Mouse (Mus musculus) forebrain, embryonic 14.5 days (tissue): ENCODE results near the gene Clec4f. TPM values are rescaled to one million over a fixed set of nuclear protein-coding genes. Genes with fewer than 3 reads are reported as not detected.
"Not testable (repeated sequence)": the region's sequence is repeated elsewhere in the genome, so short reads cannot be mapped to it uniquely, and the experiment has no call there.

Source experiments
- ATAC-seq: fragments of 200-750 bp; cut with Nextera tagmentation; 2 replicates; pipeline ENCODE4 v1.8.0; 2017; ENCODE audit warnings: mild to moderate bottlenecking, moderate library complexity
- DNase-seq: peaks from one replicate; pipeline ENCODE4 v3.0.0-alpha.2; 2015; ENCODE audit warnings: low spot score
- H3K27ac ChIP-seq: fragments of 300-500 bp; sonication (generic); 2 replicates; pipeline ENCODE4 v1.5.1; 2014; ENCODE audit warnings: low read depth, mild to moderate bottlenecking, control low read depth, low read length, moderate library complexity
- H3K27me3 ChIP-seq: fragments of 300-500 bp; sonication (generic); replicated peaks from 2 replicates; pipeline ENCODE4 v1.6.1; 2014; ENCODE audit warnings: low read length, control low read depth, mixed read lengths; ENCODE audit not compliant: control insufficient read depth, insufficient read depth
- H3K36me3 ChIP-seq: fragments of 300-500 bp; sonication (generic); 2 replicates; pipeline ENCODE4 v1.6.1; 2014; ENCODE audit warnings: low read length, control low read depth; ENCODE audit not compliant: control insufficient read depth, insufficient read depth
- H3K4me1 ChIP-seq: fragments of 300-500 bp; sonication (generic); 2 replicates; pipeline ENCODE4 v1.6.1; 2014; ENCODE audit warnings: antibody characterized with exemption, low read length, control low read depth; ENCODE audit not compliant: control insufficient read depth, insufficient read depth
- H3K4me2 ChIP-seq: fragments of 300-500 bp; sonication (generic); 2 replicates; pipeline ENCODE4 v1.6.1; 2014; ENCODE audit warnings: mild to moderate bottlenecking, control low read depth, low read length
- H3K4me3 ChIP-seq: fragments of 300-500 bp; sonication (generic); 2 replicates; pipeline ENCODE4 v1.5.1; 2014; ENCODE audit warnings: low read depth, low read length, control low read depth
- H3K9ac ChIP-seq: fragments of 300-500 bp; sonication (generic); 2 replicates; pipeline ENCODE4 v1.6.1; 2014; ENCODE audit warnings: mild to moderate bottlenecking, low read length, control low read depth, moderate library complexity
- H3K9me3 ChIP-seq: fragments of 300-500 bp; sonication (generic); replicated peaks from 2 replicates; pipeline ENCODE4 v1.6.1; 2016; ENCODE audit warnings: low read length, control low read depth, mixed read lengths; ENCODE audit not compliant: control insufficient read depth
- WGBS: fragments of 180-500 bp; shearing (Covaris S2); extraction: QIAGEN DNeasy Blood & Tissue Kit; methylation state at CpG from one replicate; pipeline ENCODE4 v1.1.7; 2014; 5-methylcytosine and 5-hydroxymethylcytosine counted together
- polyA plus RNA-seq: library from polyadenylated mRNA; unstranded; fragments of >200 nt; fragmentation: Nextera tagmentation; extraction: Ambion mirVana; gene quantifications from 2 replicates; pipeline ENCODE4 v1.2.1, GENCODE M21; 2014

Clec4f gene
- polyA plus RNA-seq, 1 experiment from 2014 or later: not detected

- Histone ChIP-seq H3K4me3 (no peak overlapping the region), H3K9ac (no peak overlapping the region), H3K4me1 (no peaks in the 10 kb centered on the region), H3K27ac (no peak overlapping the region), H3K4me2 (no peak overlapping the region), H3K9me3 (no peaks in the 10 kb centered on the region), H3K27me3 (no peaks in the 10 kb centered on the region), H3K36me3 (no peaks in the 10 kb centered on the region)
- WGBS: 64% methylated on average over 2 of the region's 2 CpGs
- DNase-seq: peak; percentile 74
- ATAC-seq: peak; percentile 72; the same call in 1 of the 2 replicates
Observed at GRCm38 (mm10) chr6:83665009-83665408, 9.0 kb upstream of the Clec4f start.

DNA sequence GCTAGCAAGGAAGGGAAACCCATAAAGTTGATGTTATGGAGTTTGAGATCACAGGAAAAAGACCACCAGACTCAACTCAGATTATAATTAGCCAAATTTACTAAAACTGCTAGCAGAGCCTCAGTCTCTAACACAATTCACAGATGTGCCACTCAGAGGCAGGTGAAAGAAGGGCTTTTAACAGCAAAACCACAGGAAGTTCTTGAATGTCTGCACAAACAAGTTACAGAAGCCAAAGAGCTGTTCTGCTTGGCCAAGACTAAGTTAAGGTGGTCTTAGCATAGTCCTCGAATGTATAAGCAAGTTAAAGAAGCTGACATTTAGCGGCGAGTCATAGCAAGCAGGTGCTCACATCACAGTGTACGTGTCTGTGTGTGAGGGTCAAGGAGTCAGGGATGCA lies 4.8 kb upstream of the Clec4f start:
- H3K4me2 ChIP-seq: no peak overlapping the region
- H3K9me3 ChIP-seq: no peaks in the 10 kb centered on the region
- ATAC-seq (no peak), DNase-seq (no peak)
- H3K4me1 ChIP-seq: no peaks in the 10 kb centered on the region
- no peaks in the 10 kb centered on the region for H3K27me3 ChIP-seq
- no peak overlapping the region for H3K27ac ChIP-seq
- H3K9ac ChIP-seq: no peak overlapping the region
- 87% methylated on average over 4 of the region's 4 CpGs for WGBS
- H3K36me3 ChIP-seq: no peaks in the 10 kb centered on the region
- H3K4me3 ChIP-seq: no peak overlapping the region

GRCm38 (mm10) chr6:83646715-83647114 lies 9.3 kb downstream of the Clec4f start:
- no peaks in the 10 kb centered on the region for H3K4me1 ChIP-seq
- no peak overlapping the region for H3K9ac ChIP-seq
- no peak overlapping the region for H3K27ac ChIP-seq
- no peaks in the 10 kb centered on the region for H3K36me3 ChIP-seq
- no peaks in the 10 kb centered on the region for H3K9me3 ChIP-seq
- ATAC-seq (no peak), DNase-seq (no peak)
- no peak overlapping the region for H3K4me2 ChIP-seq
- no peaks in the 10 kb centered on the region for H3K27me3 ChIP-seq
- no peak overlapping the region for H3K4me3 ChIP-seq
- 91% methylated on average over 10 of the region's 10 CpGs for WGBS

GRCm38 (mm10) chr6:83635329-83635728 lies 20.7 kb downstream of the Clec4f start:
- no peak overlapping the region for H3K9ac ChIP-seq
- no peaks in the 10 kb centered on the region for H3K4me1 ChIP-seq
- no peak for DNase-seq
- H3K4me3 ChIP-seq: no peak overlapping the region
- no peak for ATAC-seq
- 86% methylated on average over 1 of the region's 1 CpGs for WGBS
- H3K27ac ChIP-seq: no peak overlapping the region
- H3K4me2 ChIP-seq: no peak overlapping the region
- H3K27me3 ChIP-seq: no peaks in the 10 kb centered on the region
- H3K36me3 ChIP-seq: no peaks in the 10 kb centered on the region
- no peaks in the 10 kb centered on the region for H3K9me3 ChIP-seq

GRCm38 (mm10) chr6:83634631-83635030 lies 21.4 kb downstream of the Clec4f start:
- H3K27me3 ChIP-seq, H3K36me3 ChIP-seq, H3K9ac ChIP-seq, H3K9me3 ChIP-seq, H3K4me3 ChIP-seq, H3K4me1 ChIP-seq, H3K27ac ChIP-seq, H3K4me2 ChIP-seq, DNase-seq, ATAC-seq: not testable (repeated sequence)
- 75% methylated on average over 4 of the region's 4 CpGs for WGBS

DNA sequence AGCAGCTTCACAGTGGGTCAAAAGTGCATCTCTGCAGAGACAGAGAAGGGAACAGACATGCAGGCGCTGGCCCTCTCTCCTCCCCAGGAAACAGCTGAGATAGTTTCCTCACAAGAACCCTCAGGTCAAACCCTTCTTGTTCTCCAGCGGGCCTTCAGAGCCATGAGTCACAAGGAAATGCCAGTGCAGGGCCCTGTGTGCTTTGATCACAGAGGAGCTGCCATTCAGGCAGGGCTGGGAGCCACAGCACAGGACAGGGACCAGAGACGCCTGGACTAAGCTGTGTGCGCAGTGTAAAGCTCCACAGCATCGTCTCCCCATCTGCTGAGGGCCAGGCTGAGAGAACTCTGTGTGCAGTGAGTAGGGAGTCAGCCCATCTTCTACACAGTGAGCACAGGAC lies 21.9 kb downstream of the Clec4f start:
- H3K4me1 ChIP-seq, H3K36me3 ChIP-seq, H3K27me3 ChIP-seq, H3K27ac ChIP-seq, DNase-seq, ATAC-seq, H3K9me3 ChIP-seq, H3K4me2 ChIP-seq, H3K4me3 ChIP-seq, H3K9ac ChIP-seq: not testable (repeated sequence)
- 73% methylated on average over 5 of the region's 5 CpGs for WGBS

DNA sequence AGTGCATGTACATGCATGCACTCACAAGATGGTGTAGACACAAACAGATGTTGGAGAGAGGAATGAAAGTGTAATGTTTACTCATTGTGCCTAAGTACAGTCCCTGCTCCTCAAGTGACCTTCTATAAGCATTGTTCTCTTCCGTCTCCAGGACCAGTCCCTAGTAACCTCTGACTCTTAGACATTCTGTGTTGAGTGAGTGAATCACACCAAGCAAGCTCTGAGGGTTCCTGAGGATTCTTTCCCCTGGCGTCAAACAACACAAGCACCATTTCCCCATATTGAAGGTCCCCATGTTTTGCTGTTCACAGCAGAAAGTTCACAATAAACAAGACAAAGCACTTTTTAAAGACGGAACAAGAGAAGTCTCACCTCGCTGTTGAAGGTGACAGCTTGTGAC lies 24.2 kb downstream of the Clec4f start:
- 78% methylated on average over 4 of the region's 4 CpGs for WGBS
- ATAC-seq (no peak), DNase-seq (no peak)
- Histone ChIP-seq H3K27me3 (no peaks in the 10 kb centered on the region), H3K27ac (no peak overlapping the region), H3K4me3 (no peak overlapping the region), H3K9ac (no peak overlapping the region), H3K4me2 (no peak overlapping the region), H3K9me3 (no peaks in the 10 kb centered on the region), H3K36me3 (no peaks in the 10 kb centered on the region), H3K4me1 (no peaks in the 10 kb centered on the region)

DNA sequence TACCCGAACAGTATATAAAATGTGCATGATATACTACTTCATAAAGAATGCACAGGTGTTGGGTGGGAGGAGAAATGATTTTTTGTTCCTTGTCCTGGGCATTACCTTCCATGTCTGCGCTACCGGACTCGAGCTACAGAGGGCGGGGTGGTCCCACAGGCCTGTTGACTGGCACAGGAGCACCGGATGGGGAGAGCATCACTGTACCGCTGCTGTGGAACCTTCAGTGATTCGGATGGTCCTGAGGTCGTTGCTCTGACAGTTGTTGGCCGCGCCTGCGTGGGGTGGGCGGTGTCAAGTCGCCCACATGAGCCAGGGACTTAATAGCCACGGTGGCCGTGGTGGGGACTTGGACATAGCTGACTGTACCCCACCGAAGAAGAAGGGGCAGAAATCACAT lies 29.2 kb downstream of the Clec4f start:
- ATAC-seq (no peak), DNase-seq (no peak)
- no peaks in the 10 kb centered on the region for H3K36me3 ChIP-seq
- H3K9ac ChIP-seq: no peak overlapping the region
- H3K4me3 ChIP-seq: no peak overlapping the region
- H3K4me1 ChIP-seq: no peaks in the 10 kb centered on the region
- H3K9me3 ChIP-seq: no peaks in the 10 kb centered on the region
- 75% methylated on average over 17 of the region's 17 CpGs for WGBS
- no peaks in the 10 kb centered on the region for H3K27me3 ChIP-seq
- H3K4me2 ChIP-seq: no peak overlapping the region
- no peak overlapping the region for H3K27ac ChIP-seq

DNA sequence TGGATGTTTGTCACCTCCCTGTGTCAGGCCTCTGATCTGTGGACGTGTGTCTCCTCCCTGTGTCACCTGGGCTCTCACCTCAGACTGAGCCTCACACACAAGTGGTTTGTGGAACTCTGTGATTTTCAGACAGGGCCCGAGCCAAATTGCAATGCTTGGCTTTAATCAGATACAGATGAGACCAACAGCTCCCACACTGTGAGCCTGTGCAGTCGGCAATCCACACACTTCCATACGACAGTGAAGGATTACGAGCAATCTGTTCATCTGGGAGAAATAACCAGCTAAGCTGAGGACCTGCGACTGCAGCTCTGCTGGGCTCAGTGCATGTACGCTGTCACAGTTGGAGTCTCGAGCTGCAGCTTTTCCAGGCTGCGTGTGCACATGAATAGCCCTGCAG lies 36.0 kb downstream of the Clec4f start:
- Histone ChIP-seq H3K4me2 (no peak overlapping the region), H3K27me3 (0 out of 2 replicates have a peak, but pooled peaks cover 3% of the 10 kb centered on the region), H3K4me3 (no peak overlapping the region), H3K9ac (no peak overlapping the region), H3K36me3 (no peaks in the 10 kb centered on the region), H3K4me1 (no peaks in the 10 kb centered on the region), H3K9me3 (no peaks in the 10 kb centered on the region), H3K27ac (no peak overlapping the region)
- no peak for ATAC-seq
- WGBS: 72% methylated on average over 9 of the region's 9 CpGs
- peak; percentile 15 for DNase-seq
